Mouse (Mus musculus): ENCODE results near the gene Zfp451. TPM values are rescaled to one million over a fixed set of nuclear protein-coding genes. Genes with fewer than 3 reads are reported as not detected.
"Not testable (repeated sequence)": the region's sequence is repeated elsewhere in the genome, so short reads cannot be mapped to it uniquely, and the experiment has no call there.

Zfp451 gene
- total and polyA plus RNA-seq, 2 experiments from 2014 or later = 29.1 to 67.2 TPM

DNA sequence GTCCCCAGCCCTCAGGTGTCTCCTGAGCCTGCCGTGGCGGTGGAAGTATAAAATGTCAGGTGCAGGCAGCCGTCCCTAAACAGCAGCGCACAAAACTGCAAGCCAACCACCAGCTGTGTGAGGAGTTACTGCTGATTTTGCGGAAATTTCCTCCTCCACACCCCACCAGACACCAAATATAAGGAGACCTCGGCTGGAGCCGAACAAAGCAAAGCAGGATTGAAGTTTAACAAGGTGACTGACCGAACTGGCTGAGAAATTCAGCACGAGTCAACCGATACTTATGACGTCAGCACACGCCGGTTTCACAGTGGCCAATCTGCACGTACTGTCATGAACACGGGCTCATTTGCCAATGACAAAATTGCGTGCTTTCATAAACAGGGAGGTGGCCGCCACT, 60.3 kb downstream of the Zfp451 start:
- Histone ChIP-seq H3K36me3 (ENCODE audit: insufficient read depth) (no peaks in the 10 kb centered on the region), H3K9ac (no peak overlapping the region), H3K4me2 (ENCODE audit: low read depth) (no peak overlapping the region), H3K4me1 (ENCODE audit: insufficient read depth) (peaks cover 7% of the 10 kb centered on the region; the same call in 1 of the 2 replicates), H3K27me3 (ENCODE audit: insufficient read depth, low read length) (no peaks in the 10 kb centered on the region), H3K4me3 (ENCODE audit: low read depth, low read length) (no peak overlapping the region), H3K27ac (ENCODE audit: low read depth, low read length) (no peak overlapping the region), H3K9me3 (ENCODE audit: low read length) (no peaks in the 10 kb centered on the region)
- no peak for TF ChIP-seq CTCF (IDR thresholded peaks at IDR 0.05; ENCODE audit: low read depth)
- ATAC-seq (no peak), DNase-seq (no peak)
- 89% methylated on average over 17 of the region's 17 CpGs for WGBS

- WGBS = 51% methylated on average over 10 of the region's 10 CpGs
- no peak overlapping the region for H3K4me2 ChIP-seq (ENCODE audit: low read depth)
- H3K36me3 ChIP-seq (ENCODE audit: insufficient read depth) = no peaks in the 10 kb centered on the region
- no peaks in the 10 kb centered on the region for H3K27me3 ChIP-seq (ENCODE audit: insufficient read depth, low read length)
- no peaks in the 10 kb centered on the region; the same call in 1 of the 2 replicates for H3K4me1 ChIP-seq (ENCODE audit: insufficient read depth)
- H3K9me3 ChIP-seq (ENCODE audit: low read length) = no peaks in the 10 kb centered on the region
- 0 out of 2 replicates have a peak overlapping the region, but pooled peaks have one; percentile 36 for H3K27ac ChIP-seq (ENCODE audit: low read depth, low read length)
- no peak overlapping the region for H3K4me3 ChIP-seq (ENCODE audit: low read depth, low read length)
- TF ChIP-seq CTCF (IDR thresholded peaks at IDR 0.05; ENCODE audit: low read depth) = no peak
- ATAC-seq (peak; percentile 82), DNase-seq (peak; percentile 51)
- no peak overlapping the region for H3K9ac ChIP-seq
Measured at GRCm38 (mm10) chr1:33751283-33751682, 63.1 kb downstream of the Zfp451 start.

GRCm38 (mm10) chr1:33749709-33750108, 64.7 kb downstream of the Zfp451 start:
- not testable (repeated sequence) for H3K4me1 ChIP-seq (ENCODE audit: insufficient read depth); H3K27me3 ChIP-seq (ENCODE audit: insufficient read depth, low read length); H3K4me3 ChIP-seq (ENCODE audit: low read depth, low read length); H3K36me3 ChIP-seq (ENCODE audit: insufficient read depth); H3K4me2 ChIP-seq (ENCODE audit: low read depth); H3K27ac ChIP-seq (ENCODE audit: low read depth, low read length); DNase-seq; H3K9me3 ChIP-seq (ENCODE audit: low read length); H3K9ac ChIP-seq; ATAC-seq
- 93% methylated on average over 3 of the region's 4 CpGs for WGBS

GRCm38 (mm10) chr1:33749109-33749508, 65.3 kb downstream of the Zfp451 start:
- no peak for TF ChIP-seq CTCF (IDR thresholded peaks at IDR 0.05; ENCODE audit: low read depth)
- WGBS = 98% methylated on average over 11 of the region's 11 CpGs
- Histone ChIP-seq H3K27ac (ENCODE audit: low read depth, low read length) (no peak overlapping the region), H3K4me1 (ENCODE audit: insufficient read depth) (no peaks in the 10 kb centered on the region; the same call in 1 of the 2 replicates), H3K9me3 (ENCODE audit: low read length) (no peaks in the 10 kb centered on the region), H3K36me3 (ENCODE audit: insufficient read depth) (no peaks in the 10 kb centered on the region), H3K9ac (no peak overlapping the region), H3K27me3 (ENCODE audit: insufficient read depth, low read length) (no peaks in the 10 kb centered on the region), H3K4me2 (ENCODE audit: low read depth) (no peak overlapping the region), H3K4me3 (ENCODE audit: low read depth, low read length) (no peak overlapping the region)
- no peak for ATAC-seq
- DNase-seq = no peak

- Histone ChIP-seq H3K9me3 (ENCODE audit: low read length) (no peaks in the 10 kb centered on the region), H3K9ac (no peak overlapping the region), H3K4me3 (ENCODE audit: low read depth, low read length) (no peak overlapping the region), H3K4me2 (ENCODE audit: low read depth) (no peak overlapping the region), H3K27me3 (ENCODE audit: insufficient read depth, low read length) (no peaks in the 10 kb centered on the region), H3K4me1 (ENCODE audit: insufficient read depth) (no peaks in the 10 kb centered on the region), H3K27ac (ENCODE audit: low read depth, low read length) (no peak overlapping the region), H3K36me3 (ENCODE audit: insufficient read depth) (peaks cover 10% of the 10 kb centered on the region)
- no peak for DNase-seq
- no peak for ATAC-seq
- TF ChIP-seq CTCF (IDR thresholded peaks at IDR 0.05; ENCODE audit: low read depth) = no peak
- whole genome bisulfite sequencing = 100% methylated on average over 4 of the region's 4 CpGs
Measured at GRCm38 (mm10) chr1:33745901-33746300, 68.5 kb downstream of the Zfp451 start.

- WGBS = 93% methylated on average over 9 of the region's 9 CpGs
- not testable (repeated sequence) for ATAC-seq
Measured at GRCm38 (mm10) chr1:33744815-33745214, 69.6 kb downstream of the Zfp451 start.

DNA sequence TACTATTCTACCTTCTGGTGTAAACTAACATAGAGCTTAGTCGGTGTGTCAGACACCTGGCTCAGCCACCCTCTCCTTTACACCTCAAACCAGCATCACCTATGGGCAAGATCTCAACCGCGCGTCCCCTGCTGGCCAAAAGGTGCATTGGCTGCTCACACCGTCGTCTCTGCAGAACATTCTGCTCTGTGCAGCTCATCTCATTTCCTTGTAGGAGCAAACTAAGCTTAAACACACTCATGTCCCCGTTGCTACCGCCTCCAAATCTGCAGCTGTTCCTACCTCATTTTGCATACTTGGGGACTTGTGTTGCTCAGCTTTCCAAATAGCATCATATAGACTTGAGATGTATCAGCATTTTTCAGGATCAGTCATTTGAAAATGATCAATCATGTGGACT, 71.5 kb downstream of the Zfp451 start:
- DNase-seq (peak; percentile 47), ATAC-seq (0 out of 2 replicates have a peak, but pooled peaks have one; percentile 19)
- Histone ChIP-seq H3K4me1 (ENCODE audit: insufficient read depth) (no peaks in the 10 kb centered on the region), H3K27ac (ENCODE audit: low read depth, low read length) (no peak overlapping the region), H3K27me3 (ENCODE audit: insufficient read depth, low read length) (no peaks in the 10 kb centered on the region), H3K36me3 (ENCODE audit: insufficient read depth) (peaks cover 32% of the 10 kb centered on the region), H3K4me2 (ENCODE audit: low read depth) (no peak overlapping the region), H3K4me3 (ENCODE audit: low read depth, low read length) (no peak overlapping the region), H3K9ac (no peak overlapping the region), H3K9me3 (ENCODE audit: low read length) (no peaks in the 10 kb centered on the region)
- peak; percentile 77 for TF ChIP-seq CTCF (IDR thresholded peaks at IDR 0.05; ENCODE audit: low read depth)
- 21% methylated on average over 8 of the region's 8 CpGs for WGBS

More at GRCm38 (mm10) chr1:33744815-33745214, 69.6 kb downstream of the Zfp451 start:
- peaks cover 19% of the 10 kb centered on the region for H3K36me3 ChIP-seq (ENCODE audit: insufficient read depth)
- H3K4me3 ChIP-seq (ENCODE audit: low read depth, low read length); H3K27me3 ChIP-seq (ENCODE audit: insufficient read depth, low read length); H3K4me2 ChIP-seq (ENCODE audit: low read depth); H3K9ac ChIP-seq; H3K9me3 ChIP-seq (ENCODE audit: low read length); DNase-seq; H3K27ac ChIP-seq (ENCODE audit: low read depth, low read length); H3K4me1 ChIP-seq (ENCODE audit: insufficient read depth): not testable (repeated sequence)

All from forebrain, postnatal 0 days (tissue).